Mouse (Mus musculus): Measurements from ENCODE around the gene Snx8. TPM values are rescaled to one million over a fixed set of nuclear protein-coding genes. Genes with fewer than 3 reads are reported as not detected.

Gene Snx8
- polyA plus RNA-seq, 1 experiment from 2014 or later, result 6.9 TPM

GRCm38 (mm10) chr5:140391981-140392380 lies 2.9 kb upstream of the Snx8 start:
- WGBS, result 86% methylated on average over 5 of the region's 5 CpGs
- no peak for DNase-seq (ENCODE audit: low spot score)
- no peak overlapping the region for H3K9ac ChIP-seq (replicated peaks; ENCODE audit: low read length)

GRCm38 (mm10) chr5:140391435-140391834 lies 2.4 kb upstream of the Snx8 start:
- Histone ChIP-seq H3K9ac (replicated peaks; ENCODE audit: low read length) (no peak overlapping the region), H3K27ac (replicated peaks; ENCODE audit: low read depth, low read length) (no peak overlapping the region), H3K4me3 (ENCODE audit: low read depth, low read length) (no peak overlapping the region), H3K4me2 (ENCODE audit: low read depth, low read length) (no peak overlapping the region), H3K27me3 (ENCODE audit: control insufficient read depth, insufficient read depth, low read length) (no peaks in the 10 kb centered on the region), H3K4me1 (ENCODE audit: control insufficient read depth, insufficient read depth, low read length) (no peaks in the 10 kb centered on the region; the same call in 1 of the 2 replicates), H3K9me3 (replicated peaks; ENCODE audit: control insufficient read depth, low read length) (no peaks in the 10 kb centered on the region), H3K36me3 (replicated peaks; ENCODE audit: control insufficient read depth, insufficient read depth, low read depth, low read length) (no peaks in the 10 kb centered on the region)
- DNase-seq (ENCODE audit: low spot score) (no peak), ATAC-seq (replicated peaks; ENCODE audit: insufficient number of reproducible peaks, low FRiP score, low TSS enrichment, low read depth) (no peak)
- 55% methylated on average over 1 of the region's 1 CpGs for WGBS

More at GRCm38 (mm10) chr5:140391981-140392380, 2.9 kb upstream of the Snx8 start:
- no peaks in the 10 kb centered on the region for H3K36me3 ChIP-seq (replicated peaks; ENCODE audit: control insufficient read depth, insufficient read depth, low read depth, low read length)
- no peak for ATAC-seq (replicated peaks; ENCODE audit: insufficient number of reproducible peaks, low FRiP score, low TSS enrichment, low read depth)
- H3K4me3 ChIP-seq (ENCODE audit: low read depth, low read length), result no peak overlapping the region
- no peak overlapping the region for H3K4me2 ChIP-seq (ENCODE audit: low read depth, low read length)
- no peaks in the 10 kb centered on the region for H3K27me3 ChIP-seq (ENCODE audit: control insufficient read depth, insufficient read depth, low read length)
- H3K9me3 ChIP-seq (replicated peaks; ENCODE audit: control insufficient read depth, low read length), result no peaks in the 10 kb centered on the region
- no peak overlapping the region for H3K27ac ChIP-seq (replicated peaks; ENCODE audit: low read depth, low read length)
- no peaks in the 10 kb centered on the region; the same call in 1 of the 2 replicates for H3K4me1 ChIP-seq (ENCODE audit: control insufficient read depth, insufficient read depth, low read length)

DNA sequence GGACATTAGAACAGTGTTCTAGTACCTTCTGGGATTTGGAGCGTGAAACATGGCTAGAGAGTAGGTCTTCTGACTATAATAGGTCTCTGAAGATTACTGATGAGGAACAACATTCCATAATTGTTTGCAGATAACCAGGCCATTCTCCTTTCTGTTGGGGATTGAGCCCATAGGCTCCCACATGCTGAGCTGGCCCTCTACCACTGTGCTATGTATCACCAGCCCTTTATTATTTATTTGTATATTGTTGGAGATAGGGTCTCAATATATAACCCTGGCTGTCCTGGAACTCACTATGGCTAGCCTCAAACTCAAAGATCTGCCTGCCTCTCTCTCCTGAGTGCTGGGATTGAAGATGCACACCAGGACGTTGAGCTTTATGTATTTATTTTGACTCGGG lies 585 bp upstream of the Snx8 start:
- WGBS, result 59% methylated on average over 3 of the region's 3 CpGs
- peak overlapping the region; percentile 92 for H3K4me2 ChIP-seq (ENCODE audit: low read depth, low read length)
- H3K4me1 ChIP-seq (ENCODE audit: control insufficient read depth, insufficient read depth, low read length), result no peaks in the 10 kb centered on the region; the same call in 1 of the 2 replicates
- H3K9me3 ChIP-seq (replicated peaks; ENCODE audit: control insufficient read depth, low read length), result no peaks in the 10 kb centered on the region
- peak overlapping the region; percentile 75 for H3K4me3 ChIP-seq (ENCODE audit: low read depth, low read length)
- H3K9ac ChIP-seq (replicated peaks; ENCODE audit: low read length), result peak overlapping the region; percentile 41
- H3K36me3 ChIP-seq (replicated peaks; ENCODE audit: control insufficient read depth, insufficient read depth, low read depth, low read length), result no peaks in the 10 kb centered on the region
- H3K27me3 ChIP-seq (ENCODE audit: control insufficient read depth, insufficient read depth, low read length), result no peaks in the 10 kb centered on the region
- H3K27ac ChIP-seq (replicated peaks; ENCODE audit: low read depth, low read length), result no peak overlapping the region; the same call in 1 of the 2 replicates
- ATAC-seq (replicated peaks; ENCODE audit: insufficient number of reproducible peaks, low FRiP score, low TSS enrichment, low read depth), result 0 out of 2 replicates have a peak, but pooled peaks have one; percentile 36
- no peak for DNase-seq (ENCODE audit: low spot score)

DNA sequence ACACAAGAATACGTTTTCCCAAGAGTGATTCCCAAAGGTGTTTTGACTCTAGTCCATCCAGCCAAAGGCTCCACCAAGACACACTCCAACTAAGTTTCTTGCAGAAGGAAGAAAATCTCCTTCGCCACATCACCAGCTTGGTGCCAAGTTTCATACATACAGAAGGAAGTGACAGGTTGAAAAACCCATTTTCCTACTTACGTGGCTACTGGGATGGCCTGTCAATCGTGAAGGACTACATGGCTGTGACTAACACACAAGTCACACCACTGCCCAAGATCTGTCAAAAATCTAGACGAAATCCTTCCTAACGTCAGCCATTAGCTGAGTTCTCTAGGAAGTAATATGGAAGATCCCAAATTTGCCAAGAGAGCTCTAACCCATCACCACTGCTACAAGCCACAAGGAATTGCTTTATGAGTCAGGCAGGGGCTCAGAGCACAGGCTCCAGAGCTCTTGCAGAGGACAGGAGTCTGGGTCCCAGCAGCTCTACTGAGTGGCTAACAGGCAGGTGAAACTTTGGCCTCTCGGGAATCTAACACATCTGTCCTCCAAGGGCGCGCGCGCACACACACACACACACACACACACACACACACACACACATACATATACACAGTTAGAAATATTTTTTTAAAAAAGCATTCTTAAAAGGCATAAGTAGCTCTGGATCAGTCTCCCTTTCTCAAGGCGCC lies 1.1 kb downstream of the Snx8 start:
- Histone ChIP-seq H3K9me3 (replicated peaks; ENCODE audit: control insufficient read depth, low read length) (no peaks in the 10 kb centered on the region), H3K27me3 (ENCODE audit: control insufficient read depth, insufficient read depth, low read length) (no peaks in the 10 kb centered on the region), H3K36me3 (replicated peaks; ENCODE audit: control insufficient read depth, insufficient read depth, low read depth, low read length) (no peaks in the 10 kb centered on the region), H3K4me2 (ENCODE audit: low read depth, low read length) (peak overlapping the region; percentile 92), H3K4me1 (ENCODE audit: control insufficient read depth, insufficient read depth, low read length) (peaks cover 3% of the 10 kb centered on the region), H3K27ac (replicated peaks; ENCODE audit: low read depth, low read length) (no peak overlapping the region), H3K9ac (replicated peaks; ENCODE audit: low read length) (peak overlapping the region; percentile 77), H3K4me3 (ENCODE audit: low read depth, low read length) (peak overlapping the region; percentile 75)
- DNase-seq (ENCODE audit: low spot score), result no peak
- 77% methylated on average over 12 of the region's 12 CpGs for WGBS
- no peak for ATAC-seq (replicated peaks; ENCODE audit: insufficient number of reproducible peaks, low FRiP score, low TSS enrichment, low read depth)

DNA sequence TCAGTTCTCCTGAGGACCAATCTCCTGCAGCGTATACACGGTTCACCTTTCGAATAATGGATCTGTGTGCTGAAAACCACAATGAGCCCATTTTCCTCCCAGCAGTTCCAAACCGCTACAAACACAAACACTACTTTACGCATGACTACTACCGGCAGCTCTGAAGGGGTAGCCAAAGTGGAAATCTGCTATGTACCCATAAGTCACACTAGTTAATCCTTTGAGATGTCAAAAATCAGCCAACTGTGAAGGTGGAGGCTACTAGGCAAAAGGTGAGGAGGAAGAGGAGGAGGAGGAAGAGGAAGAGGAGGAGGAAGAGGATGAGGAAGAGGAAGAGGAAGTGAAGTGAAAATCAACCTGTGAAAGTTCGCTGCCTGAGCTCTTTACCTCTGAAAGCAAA lies 1.8 kb downstream of the Snx8 start:
- WGBS, result 89% methylated on average over 7 of the region's 7 CpGs
- ATAC-seq (replicated peaks; ENCODE audit: insufficient number of reproducible peaks, low FRiP score, low TSS enrichment, low read depth) (no peak), DNase-seq (ENCODE audit: low spot score) (no peak)
- no peaks in the 10 kb centered on the region for H3K36me3 ChIP-seq (replicated peaks; ENCODE audit: control insufficient read depth, insufficient read depth, low read depth, low read length)
- no peak overlapping the region for H3K4me3 ChIP-seq (ENCODE audit: low read depth, low read length)
- no peaks in the 10 kb centered on the region for H3K9me3 ChIP-seq (replicated peaks; ENCODE audit: control insufficient read depth, low read length)
- no peak overlapping the region for H3K27ac ChIP-seq (replicated peaks; ENCODE audit: low read depth, low read length)
- no peak overlapping the region for H3K9ac ChIP-seq (replicated peaks; ENCODE audit: low read length)
- H3K4me2 ChIP-seq (ENCODE audit: low read depth, low read length), result no peak overlapping the region
- no peaks in the 10 kb centered on the region for H3K27me3 ChIP-seq (ENCODE audit: control insufficient read depth, insufficient read depth, low read length)
- H3K4me1 ChIP-seq (ENCODE audit: control insufficient read depth, insufficient read depth, low read length), result peaks cover 3% of the 10 kb centered on the region

- no peak for DNase-seq (ENCODE audit: low spot score)
- Histone ChIP-seq H3K36me3 (replicated peaks; ENCODE audit: control insufficient read depth, insufficient read depth, low read depth, low read length) (no peaks in the 10 kb centered on the region), H3K9me3 (replicated peaks; ENCODE audit: control insufficient read depth, low read length) (no peaks in the 10 kb centered on the region), H3K27ac (replicated peaks; ENCODE audit: low read depth, low read length) (0 out of 2 replicates have a peak overlapping the region, but pooled peaks have one; percentile 78), H3K27me3 (ENCODE audit: control insufficient read depth, insufficient read depth, low read length) (no peaks in the 10 kb centered on the region), H3K4me3 (ENCODE audit: low read depth, low read length) (no peak overlapping the region), H3K4me2 (ENCODE audit: low read depth, low read length) (no peak overlapping the region), H3K4me1 (ENCODE audit: control insufficient read depth, insufficient read depth, low read length) (peaks cover 3% of the 10 kb centered on the region), H3K9ac (replicated peaks; ENCODE audit: low read length) (no peak overlapping the region)
- ATAC-seq (replicated peaks; ENCODE audit: insufficient number of reproducible peaks, low FRiP score, low TSS enrichment, low read depth), result no peak
- 91% methylated on average over 1 of the region's 1 CpGs for WGBS
Measured at GRCm38 (mm10) chr5:140384462-140384861, 4.6 kb downstream of the Snx8 start.

GRCm38 (mm10) chr5:140383559-140383958 lies 5.5 kb downstream of the Snx8 start:
- H3K9ac ChIP-seq (replicated peaks; ENCODE audit: low read length), result peak overlapping the region; percentile 22; the same call in 1 of the 2 replicates
- no peak overlapping the region for H3K4me3 ChIP-seq (ENCODE audit: low read depth, low read length)
- ATAC-seq (replicated peaks; ENCODE audit: insufficient number of reproducible peaks, low FRiP score, low TSS enrichment, low read depth), result peak; percentile 79
- peak overlapping the region; percentile 7; the same call in 1 of the 2 replicates for H3K4me2 ChIP-seq (ENCODE audit: low read depth, low read length)
- H3K27me3 ChIP-seq (ENCODE audit: control insufficient read depth, insufficient read depth, low read length), result no peaks in the 10 kb centered on the region
- peaks cover 3% of the 10 kb centered on the region for H3K4me1 ChIP-seq (ENCODE audit: control insufficient read depth, insufficient read depth, low read length)
- DNase-seq (ENCODE audit: low spot score), result peak; percentile 52
- peak overlapping the region; percentile 78; the same call in 1 of the 2 replicates for H3K27ac ChIP-seq (replicated peaks; ENCODE audit: low read depth, low read length)
- WGBS, result 8% methylated on average over 7 of the region's 7 CpGs
- H3K9me3 ChIP-seq (replicated peaks; ENCODE audit: control insufficient read depth, low read length), result no peaks in the 10 kb centered on the region
- no peaks in the 10 kb centered on the region for H3K36me3 ChIP-seq (replicated peaks; ENCODE audit: control insufficient read depth, insufficient read depth, low read depth, low read length)

DNA sequence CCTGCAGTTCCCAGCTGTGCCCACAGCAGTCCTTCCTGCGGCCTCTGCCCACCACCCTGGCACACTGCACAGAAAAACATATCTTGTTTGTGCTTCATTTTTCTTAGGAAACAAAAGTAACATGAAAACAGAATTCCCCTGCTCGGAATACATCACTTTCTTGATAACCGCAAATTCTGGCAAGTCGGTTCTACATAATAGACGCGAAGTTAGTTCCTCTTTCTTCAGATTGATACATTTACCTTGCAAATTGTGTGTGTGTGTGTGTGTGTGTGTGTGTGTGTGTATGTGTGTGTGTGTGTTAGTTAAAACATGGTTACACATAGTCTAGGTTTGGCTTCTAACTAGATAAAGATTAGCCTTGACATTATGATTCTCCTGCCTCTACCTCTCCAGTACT lies 6.4 kb downstream of the Snx8 start:
- Histone ChIP-seq H3K4me1 (ENCODE audit: control insufficient read depth, insufficient read depth, low read length) (peaks cover 3% of the 10 kb centered on the region), H3K9me3 (replicated peaks; ENCODE audit: control insufficient read depth, low read length) (no peaks in the 10 kb centered on the region), H3K27me3 (ENCODE audit: control insufficient read depth, insufficient read depth, low read length) (no peaks in the 10 kb centered on the region), H3K4me3 (ENCODE audit: low read depth, low read length) (no peak overlapping the region), H3K4me2 (ENCODE audit: low read depth, low read length) (no peak overlapping the region), H3K36me3 (replicated peaks; ENCODE audit: control insufficient read depth, insufficient read depth, low read depth, low read length) (no peaks in the 10 kb centered on the region), H3K27ac (replicated peaks; ENCODE audit: low read depth, low read length) (no peak overlapping the region), H3K9ac (replicated peaks; ENCODE audit: low read length) (no peak overlapping the region)
- WGBS, result 92% methylated on average over 6 of the region's 6 CpGs
- no peak for DNase-seq (ENCODE audit: low spot score)
- no peak for ATAC-seq (replicated peaks; ENCODE audit: insufficient number of reproducible peaks, low FRiP score, low TSS enrichment, low read depth)

All from embryonic facial prominence, embryonic 11.5 days (tissue).